Mouse (Mus musculus): ENCODE measurements around the gene Rps6kb1. TPM values are rescaled to one million over a fixed set of nuclear protein-coding genes. Genes with fewer than 3 reads are reported as not detected.

The Rps6kb1 gene
- polyA plus RNA-seq (2014; fragmentation: Nextera tagmentation; extraction: Ambion mirVana) = 60.5 and 66.1 TPM in 2 replicates

DNA sequence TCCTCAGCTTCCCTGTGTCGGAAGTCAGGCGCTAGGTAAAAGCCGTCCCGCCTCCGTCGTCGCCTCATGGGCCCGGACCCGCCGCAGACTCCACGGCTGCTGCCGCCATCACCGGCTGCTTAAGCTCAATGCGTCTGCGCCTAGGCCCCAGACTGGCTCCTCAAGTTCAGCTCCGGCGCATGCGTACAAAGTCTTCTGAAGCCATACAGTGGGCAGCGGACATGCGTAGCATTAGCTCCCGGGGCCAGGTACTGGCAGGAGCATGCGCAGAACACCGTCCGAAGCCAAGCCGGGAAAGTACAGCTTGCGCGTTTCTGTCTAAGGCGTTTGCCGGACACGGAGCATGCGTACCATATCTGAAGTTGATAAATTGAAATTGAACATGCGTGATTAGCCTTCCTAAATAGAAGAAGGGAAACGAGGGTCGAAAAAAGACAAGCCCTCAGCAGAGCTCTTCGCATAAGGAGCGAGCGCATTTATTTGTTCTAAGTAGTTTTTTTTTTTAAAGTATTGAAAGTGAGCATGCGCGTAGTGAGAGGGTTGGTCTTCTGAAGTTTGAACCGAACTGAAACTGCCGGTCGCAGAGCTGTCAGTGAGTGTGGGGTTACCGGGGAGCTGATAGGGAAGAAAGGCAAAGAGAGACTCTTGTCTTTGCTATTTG lies at the start of gene Rps6kb1, which contains the start of gene Tubd1:
Gene Rps6kb1 (minus strand): TSS at position 167 of the 661 bp plus-strand sequence.
Gene Tubd1 (plus strand): TSS at position 353 of the 661 bp plus-strand sequence.
- Histone ChIP-seq H3K4me1 (ENCODE audit: control insufficient read depth, insufficient read depth, low read length) (peaks cover 19% of the 10 kb centered on the region), H3K4me3 (ENCODE audit: low read depth, low read length) (peak within 1 kb of the TSS; percentile 92), H3K27ac (replicated peaks; ENCODE audit: low read depth, low read length) (peak within 1 kb of the TSS; percentile 89), H3K4me2 (ENCODE audit: low read depth, low read length) (peak within 1 kb of the TSS; percentile 81), H3K27me3 (replicated peaks; ENCODE audit: control insufficient read depth, insufficient read depth, low read length) (no peaks in the 10 kb centered on the region), H3K9ac (ENCODE audit: low read depth, low read length) (peak within 1 kb of the TSS; percentile 95), H3K9me3 (ENCODE audit: control insufficient read depth, low read length) (no peaks in the 10 kb centered on the region), H3K36me3 (ENCODE audit: control insufficient read depth, insufficient read depth, low read length) (peaks cover 5% of the 10 kb centered on the region; the same call in 1 of the 2 replicates)
- peak; percentile 100 for DNase-seq (ENCODE audit: low spot score)
- WGBS = under 1% methylated on average over 43 of the region's 43 CpGs
- peak; percentile 98 for ATAC-seq (ENCODE audit: low read depth)

DNA sequence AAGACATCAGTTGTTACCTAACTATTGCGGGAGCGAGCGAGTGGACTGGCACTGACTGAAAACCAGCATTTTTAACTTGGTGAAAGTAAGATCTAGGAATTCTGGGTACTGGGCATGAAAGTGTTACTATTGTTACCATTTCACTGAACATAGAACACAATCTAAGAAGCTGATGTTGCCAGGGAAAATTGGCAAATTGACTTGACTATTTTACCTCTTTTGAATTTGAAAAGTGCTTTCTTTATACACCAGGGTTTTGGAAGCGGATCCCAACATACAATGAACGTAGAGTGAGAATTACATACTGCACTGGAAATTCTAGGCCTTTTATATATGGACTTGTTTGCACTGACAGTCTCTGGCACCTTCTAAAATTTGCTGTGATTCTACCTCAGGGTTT lies 48.8 kb upstream of the Rps6kb1 start:
- ATAC-seq (ENCODE audit: low read depth) (no peak), DNase-seq (ENCODE audit: low spot score) (no peak)
- 88% methylated on average over 5 of the region's 5 CpGs for WGBS

DNA sequence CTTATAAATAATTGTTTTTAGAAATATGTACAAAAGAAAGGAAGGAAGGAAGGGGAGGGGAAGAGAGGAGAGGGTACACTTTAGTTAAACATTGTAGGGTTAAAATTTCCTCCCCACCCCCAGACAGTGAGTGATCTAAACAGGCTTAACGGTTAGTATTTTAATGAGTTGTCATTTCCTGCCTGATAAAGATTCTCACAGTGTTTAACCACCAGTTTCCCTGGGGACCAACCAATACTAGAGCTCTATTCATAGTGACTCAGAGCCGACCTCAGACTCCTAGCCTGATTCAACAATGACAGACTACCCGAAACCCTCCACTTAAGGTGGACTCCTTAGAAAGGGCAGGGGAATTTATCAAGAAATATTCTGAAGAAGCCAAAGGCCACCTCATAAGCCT lies 48.4 kb upstream of the Rps6kb1 start:
- Histone ChIP-seq H3K4me2 (ENCODE audit: low read depth, low read length) (no peak overlapping the region), H3K9ac (ENCODE audit: low read depth, low read length) (no peak overlapping the region), H3K27me3 (replicated peaks; ENCODE audit: control insufficient read depth, insufficient read depth, low read length) (no peaks in the 10 kb centered on the region), H3K36me3 (ENCODE audit: control insufficient read depth, insufficient read depth, low read length) (no peaks in the 10 kb centered on the region), H3K4me1 (ENCODE audit: control insufficient read depth, insufficient read depth, low read length) (peaks cover 2% of the 10 kb centered on the region), H3K4me3 (ENCODE audit: low read depth, low read length) (no peak overlapping the region), H3K27ac (replicated peaks; ENCODE audit: low read depth, low read length) (no peak overlapping the region), H3K9me3 (ENCODE audit: control insufficient read depth, low read length) (no peaks in the 10 kb centered on the region)
- WGBS = 21% methylated on average over 3 of the region's 3 CpGs
- DNase-seq (ENCODE audit: low spot score) = peak; percentile 58
- ATAC-seq (ENCODE audit: low read depth) = no peak

More for the DNA sequence above, 48.8 kb upstream of the Rps6kb1 start:
- H3K36me3 ChIP-seq (ENCODE audit: control insufficient read depth, insufficient read depth, low read length) = no peaks in the 10 kb centered on the region
- H3K27ac ChIP-seq (replicated peaks; ENCODE audit: low read depth, low read length) = no peak overlapping the region
- H3K9me3 ChIP-seq (ENCODE audit: control insufficient read depth, low read length) = no peaks in the 10 kb centered on the region
- no peak overlapping the region for H3K9ac ChIP-seq (ENCODE audit: low read depth, low read length)
- no peaks in the 10 kb centered on the region for H3K4me1 ChIP-seq (ENCODE audit: control insufficient read depth, insufficient read depth, low read length)
- H3K27me3 ChIP-seq (replicated peaks; ENCODE audit: control insufficient read depth, insufficient read depth, low read length) = no peaks in the 10 kb centered on the region
- no peak overlapping the region for H3K4me2 ChIP-seq (ENCODE audit: low read depth, low read length)
- H3K4me3 ChIP-seq (ENCODE audit: low read depth, low read length) = no peak overlapping the region

DNA sequence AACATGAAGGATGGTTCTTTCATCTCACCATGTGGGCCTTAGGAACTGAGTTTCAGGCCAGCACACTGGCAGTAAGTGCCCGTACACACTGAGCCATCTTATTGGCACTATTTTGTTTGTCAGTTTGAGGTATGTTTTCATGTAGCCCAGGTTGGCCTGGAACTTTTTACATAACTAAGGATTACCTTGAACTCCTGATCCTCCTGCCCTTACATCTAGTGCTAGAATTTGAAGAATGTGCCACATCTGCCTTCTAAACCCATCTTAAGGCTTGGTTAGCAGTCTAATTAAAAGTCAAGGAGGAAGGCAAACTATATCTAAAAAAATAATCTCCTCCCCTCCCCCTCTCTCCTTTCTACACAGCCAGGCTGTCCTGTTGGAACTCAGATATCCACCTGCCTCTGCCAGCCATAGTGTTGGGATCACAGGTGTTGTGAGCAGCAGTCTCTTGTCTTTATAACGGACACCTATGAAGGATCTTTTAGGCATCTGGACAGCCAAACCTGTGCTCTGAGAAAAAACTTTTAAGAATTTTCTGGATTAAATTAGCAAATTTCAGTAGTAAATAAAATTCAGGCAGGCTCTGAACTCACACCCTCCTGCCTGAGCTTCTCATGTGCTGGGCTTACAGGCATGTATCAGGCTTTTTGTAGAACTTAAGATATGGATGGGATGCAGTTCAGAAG lies 47.5 kb upstream of the Rps6kb1 start:
- Histone ChIP-seq H3K27ac (replicated peaks; ENCODE audit: low read depth, low read length) (no peak overlapping the region), H3K9me3 (ENCODE audit: control insufficient read depth, low read length) (no peaks in the 10 kb centered on the region), H3K4me3 (ENCODE audit: low read depth, low read length) (no peak overlapping the region), H3K4me2 (ENCODE audit: low read depth, low read length) (no peak overlapping the region), H3K4me1 (ENCODE audit: control insufficient read depth, insufficient read depth, low read length) (peaks cover 8% of the 10 kb centered on the region), H3K27me3 (replicated peaks; ENCODE audit: control insufficient read depth, insufficient read depth, low read length) (no peaks in the 10 kb centered on the region), H3K9ac (ENCODE audit: low read depth, low read length) (no peak overlapping the region), H3K36me3 (ENCODE audit: control insufficient read depth, insufficient read depth, low read length) (no peaks in the 10 kb centered on the region)
- DNase-seq (ENCODE audit: low spot score) (no peak), ATAC-seq (ENCODE audit: low read depth) (no peak)
- 87% methylated on average over 2 of the region's 2 CpGs for WGBS

DNA sequence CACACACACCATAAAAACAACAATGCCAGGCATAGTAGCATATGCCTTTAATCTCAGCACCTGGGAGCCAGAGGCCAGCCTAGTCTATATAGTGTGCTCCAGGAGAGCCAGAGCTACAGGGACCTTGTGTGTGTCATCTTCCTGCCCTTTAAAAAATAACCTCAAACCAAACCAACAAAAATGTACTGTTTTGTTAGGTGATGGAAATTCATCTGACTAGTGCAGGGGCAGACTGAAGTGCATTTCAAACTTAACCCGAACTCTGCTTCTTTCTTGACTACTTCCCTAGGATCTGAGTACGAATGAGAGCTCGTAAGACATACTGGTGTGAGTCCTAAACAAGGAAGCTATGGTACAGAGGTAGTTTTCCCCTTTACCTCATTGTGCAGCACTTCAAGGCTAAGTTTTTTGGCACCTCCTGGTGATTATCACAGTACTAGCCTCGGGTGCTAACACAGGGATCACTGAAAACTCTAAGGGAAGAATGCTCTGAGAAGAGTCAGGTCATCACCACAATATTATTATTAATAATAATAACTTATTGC lies 46.8 kb upstream of the Rps6kb1 start:
- Histone ChIP-seq H3K36me3 (ENCODE audit: control insufficient read depth, insufficient read depth, low read length) (no peaks in the 10 kb centered on the region), H3K9me3 (ENCODE audit: control insufficient read depth, low read length) (no peaks in the 10 kb centered on the region), H3K27ac (replicated peaks; ENCODE audit: low read depth, low read length) (no peak overlapping the region), H3K4me2 (ENCODE audit: low read depth, low read length) (no peak overlapping the region), H3K4me1 (ENCODE audit: control insufficient read depth, insufficient read depth, low read length) (peaks cover 8% of the 10 kb centered on the region), H3K4me3 (ENCODE audit: low read depth, low read length) (no peak overlapping the region), H3K27me3 (replicated peaks; ENCODE audit: control insufficient read depth, insufficient read depth, low read length) (no peaks in the 10 kb centered on the region), H3K9ac (ENCODE audit: low read depth, low read length) (no peak overlapping the region)
- DNase-seq (ENCODE audit: low spot score) = no peak
- ATAC-seq (ENCODE audit: low read depth) = no peak
- 81% methylated on average over 4 of the region's 4 CpGs for WGBS

DNA sequence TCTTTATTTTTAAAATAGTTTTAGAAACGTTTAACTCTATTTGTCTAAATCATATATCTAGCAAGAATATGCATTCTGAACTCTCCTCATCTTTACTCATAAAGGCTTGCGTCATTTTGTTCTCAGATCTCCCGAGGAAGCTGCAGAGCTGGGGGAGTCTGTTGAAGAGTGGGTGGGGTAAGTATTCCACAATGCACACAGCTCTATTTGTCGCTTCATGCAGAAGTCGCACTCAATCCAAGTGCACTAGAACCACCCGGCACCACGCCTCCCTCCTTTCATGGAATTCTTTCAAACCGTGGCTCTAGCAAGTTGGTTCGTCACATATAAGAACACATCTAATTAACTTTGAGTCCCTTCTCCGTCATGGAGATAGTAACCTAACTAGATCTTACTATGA lies 46.0 kb upstream of the Rps6kb1 start:
- Histone ChIP-seq H3K4me1 (ENCODE audit: control insufficient read depth, insufficient read depth, low read length) (peaks cover 8% of the 10 kb centered on the region), H3K27me3 (replicated peaks; ENCODE audit: control insufficient read depth, insufficient read depth, low read length) (no peaks in the 10 kb centered on the region), H3K9me3 (ENCODE audit: control insufficient read depth, low read length) (no peaks in the 10 kb centered on the region), H3K9ac (ENCODE audit: low read depth, low read length) (no peak overlapping the region), H3K4me2 (ENCODE audit: low read depth, low read length) (no peak overlapping the region), H3K27ac (replicated peaks; ENCODE audit: low read depth, low read length) (no peak overlapping the region), H3K4me3 (ENCODE audit: low read depth, low read length) (no peak overlapping the region), H3K36me3 (ENCODE audit: control insufficient read depth, insufficient read depth, low read length) (no peaks in the 10 kb centered on the region)
- ATAC-seq (ENCODE audit: low read depth) = no peak
- DNase-seq (ENCODE audit: low spot score) = no peak
- WGBS = 90% methylated on average over 10 of the region's 10 CpGs

DNA sequence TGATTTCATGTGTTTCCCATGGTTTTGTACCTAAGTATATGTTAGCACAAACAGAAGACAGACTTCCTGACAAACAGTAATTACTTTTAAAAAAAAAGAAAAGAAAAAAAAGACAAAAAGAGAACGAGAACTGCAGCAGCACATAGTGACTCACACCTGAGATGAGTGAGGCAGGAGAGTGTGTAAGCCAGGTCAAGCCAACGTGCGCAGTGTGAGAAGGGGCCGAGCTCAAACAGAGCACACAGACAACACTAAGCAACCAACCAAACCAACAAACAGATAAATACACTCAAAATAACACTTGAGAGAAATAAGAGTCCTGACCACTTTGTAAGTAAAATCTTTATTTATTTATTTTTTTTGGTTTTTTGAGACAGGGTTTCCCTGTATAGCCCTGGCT lies 45.5 kb upstream of the Rps6kb1 start:
- WGBS = 85% methylated on average over 4 of the region's 4 CpGs
- no peak overlapping the region for H3K4me3 ChIP-seq (ENCODE audit: low read depth, low read length)
- H3K9me3 ChIP-seq (ENCODE audit: control insufficient read depth, low read length) = no peaks in the 10 kb centered on the region
- no peak for ATAC-seq (ENCODE audit: low read depth)
- peaks cover 8% of the 10 kb centered on the region for H3K4me1 ChIP-seq (ENCODE audit: control insufficient read depth, insufficient read depth, low read length)
- 0 out of 2 replicates have a peak, but pooled peaks cover under 1% of the 10 kb centered on the region for H3K36me3 ChIP-seq (ENCODE audit: control insufficient read depth, insufficient read depth, low read length)
- H3K27ac ChIP-seq (replicated peaks; ENCODE audit: low read depth, low read length) = no peak overlapping the region
- H3K9ac ChIP-seq (ENCODE audit: low read depth, low read length) = no peak overlapping the region
- no peaks in the 10 kb centered on the region for H3K27me3 ChIP-seq (replicated peaks; ENCODE audit: control insufficient read depth, insufficient read depth, low read length)
- DNase-seq (ENCODE audit: low spot score) = no peak
- no peak overlapping the region for H3K4me2 ChIP-seq (ENCODE audit: low read depth, low read length)

DNA sequence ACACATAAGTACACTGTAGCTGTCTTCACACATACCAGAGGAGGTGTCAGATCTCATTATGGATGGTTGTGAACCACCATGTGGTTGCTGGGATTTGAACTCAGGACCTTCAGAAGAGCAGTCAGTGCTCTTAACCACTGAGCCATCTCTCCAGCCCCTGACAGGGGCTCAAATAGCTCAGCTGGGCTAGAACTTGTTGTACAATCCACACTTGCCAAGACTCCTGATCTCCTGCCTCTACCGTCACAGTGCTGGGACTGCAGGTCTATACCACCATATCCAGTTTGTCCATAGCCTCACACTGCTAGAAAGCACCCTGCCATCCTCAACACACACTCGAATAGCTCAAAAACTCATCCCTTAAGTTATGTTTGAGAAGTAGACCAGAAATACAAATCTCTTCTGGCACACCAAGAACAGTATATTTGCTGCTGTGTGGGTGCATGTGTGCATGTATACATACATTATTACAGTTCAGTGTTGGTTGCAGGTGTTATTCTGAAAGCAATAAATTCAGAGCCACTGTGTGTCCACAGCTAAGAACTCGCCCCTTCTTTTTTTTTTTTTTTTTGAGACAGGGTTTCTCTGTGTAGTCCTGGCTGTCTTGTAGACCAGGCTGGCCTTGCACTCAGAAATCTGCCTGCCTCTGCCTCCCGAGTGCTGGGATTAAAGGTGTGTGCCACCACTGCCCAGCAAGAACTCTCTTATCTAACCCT lies 44.1 kb upstream of the Rps6kb1 start:
- WGBS = 91% methylated on average over 4 of the region's 4 CpGs
- Histone ChIP-seq H3K4me2 (ENCODE audit: low read depth, low read length) (no peak overlapping the region), H3K9me3 (ENCODE audit: control insufficient read depth, low read length) (no peaks in the 10 kb centered on the region), H3K27ac (replicated peaks; ENCODE audit: low read depth, low read length) (no peak overlapping the region), H3K36me3 (ENCODE audit: control insufficient read depth, insufficient read depth, low read length) (0 out of 2 replicates have a peak, but pooled peaks cover 6% of the 10 kb centered on the region), H3K4me1 (ENCODE audit: control insufficient read depth, insufficient read depth, low read length) (peaks cover 8% of the 10 kb centered on the region), H3K27me3 (replicated peaks; ENCODE audit: control insufficient read depth, insufficient read depth, low read length) (no peaks in the 10 kb centered on the region), H3K4me3 (ENCODE audit: low read depth, low read length) (no peak overlapping the region), H3K9ac (ENCODE audit: low read depth, low read length) (no peak overlapping the region)
- no peak for DNase-seq (ENCODE audit: low spot score)
- ATAC-seq (ENCODE audit: low read depth) = no peak

All from embryonic facial prominence, embryonic 14.5 days (tissue).